Mouse (Mus musculus) megakaryocyte progenitor cell, adult 5-6 weeks (primary cell): ENCODE data around the gene Jmjd6. TPM values are rescaled to one million over a fixed set of nuclear protein-coding genes. Genes with fewer than 3 reads are reported as not detected.

Experiments
- ATAC-seq: replicated peaks from 2 replicates; pipeline ENCODE4 v1.8.0; 2016; ENCODE audit warnings: mild to moderate bottlenecking, moderate TSS enrichment, inconsistent platforms; ENCODE audit not compliant: poor library complexity
- total RNA-seq, 2 experiments: library from RNA; stranded (forward) in 1 of 2; stranded (reverse) in 1 of 2; fragments of 157-497, 149-512 nt in 1 of 2; fragments of 200-1000 nt in 1 of 2; gene quantifications; 2 replicates each; pipeline versions ENCODE4 v1.2.3 to v1.2.4; 2015 to 2017

The Jmjd6 gene
- total RNA-seq, 2 experiments from 2014 or later: 43.8 to 50.1 TPM

DNA sequence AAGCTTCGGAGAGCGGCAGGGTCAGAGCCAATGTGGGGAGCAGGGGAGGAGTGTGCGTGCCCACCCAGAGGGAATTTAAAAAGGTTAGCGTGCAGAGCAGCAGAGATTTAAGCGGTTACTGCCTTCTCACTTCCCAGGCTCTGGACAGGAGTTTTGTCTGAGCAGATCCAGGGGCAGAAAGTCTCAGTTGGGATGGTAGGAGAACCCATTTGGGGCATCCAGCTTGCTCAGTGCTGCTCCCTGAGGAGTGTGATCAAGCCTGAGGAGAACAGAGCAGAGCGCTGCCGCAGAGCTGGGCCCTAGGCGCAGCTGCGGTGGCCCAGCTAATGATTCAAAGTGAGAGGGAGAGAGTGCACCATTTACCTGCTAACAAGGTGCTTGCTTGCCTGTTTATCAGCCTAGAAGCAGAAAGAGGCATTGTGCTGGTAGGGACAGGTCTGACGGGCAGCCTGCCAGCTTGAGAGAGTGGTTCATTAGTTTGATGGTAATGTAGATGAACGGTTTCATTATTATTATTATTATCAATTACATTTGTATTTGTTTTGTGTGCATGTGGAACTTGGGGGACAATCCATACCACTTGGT lies 34.3 kb downstream of the Jmjd6 start:
- ATAC-seq: no peak

DNA sequence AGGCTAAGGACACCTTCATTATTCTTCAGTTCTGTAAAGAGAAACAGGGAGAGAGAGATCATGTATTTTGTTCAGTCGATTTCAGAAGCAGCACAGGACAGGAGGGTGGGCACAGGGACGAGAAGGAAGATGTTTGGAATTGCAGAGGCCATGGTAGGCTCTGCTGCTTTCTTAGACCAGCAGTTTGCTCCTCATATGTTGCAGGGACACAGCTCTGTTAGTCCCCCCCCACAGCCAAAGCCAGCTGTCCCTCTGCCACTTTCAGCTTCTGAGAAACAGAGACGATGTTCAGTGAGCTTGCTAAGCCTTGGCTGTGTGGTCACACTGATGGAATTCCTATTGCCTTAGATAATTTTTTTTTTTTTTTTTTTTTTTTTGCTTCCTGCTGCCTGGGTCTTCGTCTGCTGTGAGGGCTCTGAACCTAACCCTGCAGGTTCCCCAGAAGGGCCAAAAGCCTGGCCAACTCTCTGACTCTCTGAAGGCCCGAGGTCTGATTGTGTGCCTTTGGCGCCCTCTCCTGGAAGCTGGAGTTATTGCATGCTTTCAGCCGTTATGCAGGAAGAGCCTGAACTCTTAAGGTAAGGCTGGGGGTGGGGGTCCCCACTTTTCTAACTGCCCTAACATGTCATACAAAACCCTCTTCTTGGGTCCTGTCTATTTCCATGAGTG lies 35.2 kb downstream of the Jmjd6 start:
- ATAC-seq: peak; percentile 76

DNA sequence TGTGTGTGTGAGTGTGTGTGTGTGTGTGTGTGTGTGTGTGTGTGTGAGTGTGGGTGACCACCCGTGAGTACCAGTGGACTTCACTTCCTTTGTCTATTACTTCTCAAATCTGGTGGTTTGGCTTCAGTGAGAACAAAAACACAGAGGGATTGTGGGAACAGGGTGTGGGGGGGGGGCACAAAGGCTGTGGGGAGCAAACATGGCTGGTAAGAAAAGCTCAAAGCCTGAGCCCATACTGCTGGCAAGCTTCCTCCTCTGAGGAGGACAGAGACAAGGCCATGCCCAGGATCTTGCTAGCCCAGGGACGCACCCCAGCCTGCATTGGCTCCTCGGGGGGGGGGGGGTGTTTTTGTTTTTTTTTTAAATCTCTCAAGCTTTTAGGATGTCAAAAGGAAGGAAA lies 35.7 kb downstream of the Jmjd6 start:
- no peak for ATAC-seq

DNA sequence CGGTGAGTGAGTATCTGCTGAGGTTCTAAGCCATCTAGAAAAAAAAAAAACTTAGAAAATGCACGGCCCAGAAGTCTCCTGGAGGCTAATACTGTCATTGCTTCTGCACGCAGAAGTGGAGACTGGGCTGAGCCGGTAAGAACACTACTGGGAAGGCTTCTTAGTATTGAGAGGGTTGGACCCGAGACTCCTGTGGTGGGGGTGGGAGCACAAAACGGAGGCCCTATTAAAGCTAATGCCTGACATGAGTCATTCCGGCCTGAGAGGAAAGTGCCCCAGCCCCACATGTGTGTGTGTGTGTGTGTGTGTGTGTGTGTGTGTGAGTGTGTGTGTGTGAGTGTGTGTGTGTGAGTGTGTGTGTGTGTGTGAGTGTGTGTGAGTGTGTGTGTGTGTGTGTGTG lies 36.1 kb downstream of the Jmjd6 start:
- ATAC-seq: no peak

DNA sequence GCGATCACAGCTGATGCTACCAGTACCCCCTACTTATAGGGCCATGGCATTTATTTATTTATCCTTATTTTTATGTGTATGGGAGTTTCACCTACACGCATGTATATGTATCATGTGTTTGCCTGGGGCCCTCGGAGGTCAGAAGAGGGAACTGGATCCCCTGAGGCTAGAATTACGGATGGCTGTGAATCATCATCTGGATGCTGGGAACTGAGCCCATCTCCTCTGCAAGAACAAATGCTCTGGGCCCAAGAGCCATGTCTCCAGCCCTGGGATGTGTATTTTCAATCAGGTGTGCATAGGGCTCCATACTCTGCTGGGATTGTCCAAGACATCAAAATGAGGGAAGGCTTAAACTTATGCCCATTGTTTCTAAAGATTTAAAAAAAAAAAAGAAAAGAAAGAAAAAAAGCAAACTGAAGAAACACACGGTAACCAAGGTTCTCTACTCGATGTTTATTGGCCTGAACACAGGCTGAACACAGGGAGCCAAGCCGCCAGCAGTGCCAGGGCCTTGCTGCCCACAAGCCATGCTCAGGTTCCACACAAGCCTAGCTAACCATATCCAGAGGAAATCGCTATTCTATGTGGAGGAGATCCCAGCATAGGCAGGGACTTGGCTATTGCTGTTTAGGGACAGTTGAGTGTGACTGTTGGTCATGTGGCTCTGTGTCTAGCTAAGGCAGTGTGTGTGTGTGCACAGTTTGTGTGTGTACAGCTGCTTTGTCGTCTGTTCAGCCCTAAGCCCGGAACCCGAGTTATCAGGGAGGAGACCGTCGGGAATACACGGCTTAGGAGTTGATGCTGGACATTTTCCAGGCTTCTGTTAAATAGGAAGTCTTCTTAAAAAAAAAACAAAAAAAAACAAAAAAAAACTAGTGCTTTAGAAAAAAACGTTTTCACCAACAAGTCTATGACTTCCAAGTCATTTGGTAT lies 36.8 kb downstream of the Jmjd6 start:
- ATAC-seq: no peak

DNA sequence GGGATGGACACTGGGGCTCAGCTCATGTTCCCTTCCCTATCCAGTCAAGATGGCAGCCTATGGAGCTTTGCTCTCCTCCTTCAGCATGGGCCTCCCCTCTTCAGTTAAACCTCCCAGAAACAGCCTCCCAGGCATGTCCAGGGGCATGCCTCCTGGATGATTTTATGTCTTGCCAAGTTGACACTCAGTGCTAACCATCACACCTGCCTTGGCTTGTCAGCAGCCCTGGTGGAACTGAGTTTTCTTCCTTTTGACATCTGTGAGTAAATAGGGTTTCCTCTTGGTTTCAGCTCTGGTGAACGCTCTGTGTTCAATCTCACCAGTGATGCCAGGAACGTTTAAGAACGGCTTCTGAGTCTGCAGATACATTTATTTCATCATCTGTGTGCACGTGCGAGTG lies 40.5 kb downstream of the Jmjd6 start:
- no peak for ATAC-seq

DNA sequence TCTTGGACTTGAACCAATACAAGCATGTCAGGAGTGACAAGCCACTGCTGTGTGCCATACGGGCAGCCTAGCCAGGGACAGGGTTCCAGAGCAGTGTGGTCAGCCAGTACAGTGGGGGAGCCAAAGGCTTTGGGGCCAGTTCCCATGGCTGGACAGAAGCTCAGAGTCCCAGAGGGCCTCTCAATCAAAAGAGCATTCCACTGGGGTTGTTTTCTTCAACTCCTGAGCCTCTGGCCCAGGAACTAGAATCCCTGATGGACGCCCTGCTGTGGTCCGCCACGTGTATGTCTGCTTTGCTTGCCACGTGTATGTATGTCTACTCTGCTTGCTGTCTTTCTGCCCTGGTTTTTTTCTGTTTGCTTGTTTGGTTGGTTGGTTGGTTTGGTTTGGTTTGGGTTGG lies 42.1 kb downstream of the Jmjd6 start:
- ATAC-seq: no peak

DNA sequence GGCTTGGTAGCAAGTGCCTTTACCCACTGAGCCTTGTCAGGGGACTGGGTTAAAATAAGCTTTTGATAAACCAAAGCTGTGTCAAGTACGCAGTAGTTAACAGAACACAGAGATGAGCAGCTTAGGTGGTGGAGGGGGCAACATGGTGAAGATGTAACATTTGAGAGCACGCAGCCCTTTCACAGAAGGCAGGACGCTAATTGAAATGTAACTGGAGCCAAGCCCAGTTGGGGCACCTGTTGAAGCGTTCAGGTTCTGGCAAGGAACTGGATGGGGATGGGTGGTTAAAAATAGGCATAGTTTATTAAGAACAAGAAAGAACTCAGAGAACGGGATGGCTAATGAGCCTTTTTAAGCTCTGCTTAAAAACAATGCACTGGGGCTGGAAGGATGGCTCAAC lies 43.9 kb downstream of the Jmjd6 start:
- ATAC-seq: no peak

Other genes starting within 250 kb of the Jmjd6 start
- gene Rhbdf2, start 216.4 kb downstream of the Jmjd6 start, total RNA-seq (2015): 3.7 and 4.9 TPM in 2 replicates
- gene Rhbdf2, start 216.4 kb downstream of the Jmjd6 start, total RNA-seq (2017): 2.7 and 3.5 TPM in 2 replicates
- gene Prcd, start 189.9 kb downstream of the Jmjd6 start, total RNA-seq (2015): 0.47 TPM in 1 of 2 replicates, not detected in the other
- 0.17 TPM in 1 of 2 replicates, not detected in the other for gene Prcd, start 189.9 kb downstream of the Jmjd6 start, total RNA-seq (2017)
- not detected in 2 replicates for gene Cygb, start 189.1 kb downstream of the Jmjd6 start, total RNA-seq (2015)
- gene Cygb, start 189.1 kb downstream of the Jmjd6 start, total RNA-seq (2017): not detected in 2 replicates
- not detected in 2 replicates for gene St6galnac1, start 67.9 kb downstream of the Jmjd6 start, total RNA-seq (2015)
- gene St6galnac1, start 67.9 kb downstream of the Jmjd6 start, total RNA-seq (2017): not detected in 2 replicates
- 0.10 and 1.1 TPM in 2 replicates for gene Mxra7, start 15.4 kb downstream of the Jmjd6 start, total RNA-seq (2015)
- gene Mxra7, start 15.4 kb downstream of the Jmjd6 start, total RNA-seq (2017): not detected in 2 replicates
- 49.9 and 53.9 TPM in 2 replicates for gene Mettl23, start 171 bp downstream of the Jmjd6 start, total RNA-seq (2015)
- gene Mettl23, start 171 bp downstream of the Jmjd6 start, total RNA-seq (2017): 21.7 and 31.8 TPM in 2 replicates
- gene Mfsd11, start 9.0 kb upstream of the Jmjd6 start, total RNA-seq (2015): 13.6 and 14.8 TPM in 2 replicates
- gene Mfsd11, start 9.0 kb upstream of the Jmjd6 start, total RNA-seq (2017): 11.1 and 11.2 TPM in 2 replicates
- 1,322 and 1,338 TPM in 2 replicates for gene Srsf2, start 9.6 kb upstream of the Jmjd6 start, total RNA-seq (2015)
- gene Srsf2, start 9.6 kb upstream of the Jmjd6 start, total RNA-seq (2017): 519 and 522 TPM in 2 replicates
- gene Mgat5b, start 75.4 kb upstream of the Jmjd6 start, total RNA-seq (2015): not detected in 2 replicates
- gene Mgat5b, start 75.4 kb upstream of the Jmjd6 start, total RNA-seq (2017): not detected in 2 replicates